Mouse (Mus musculus): ENCODE measurements around the gene Sat2. TPM values are rescaled to one million over a fixed set of nuclear protein-coding genes. Genes with fewer than 3 reads are reported as not detected.

Gene Sat2
- polyA plus RNA-seq, 1 experiment from 2014 or later, result 26.2 TPM

DNA sequence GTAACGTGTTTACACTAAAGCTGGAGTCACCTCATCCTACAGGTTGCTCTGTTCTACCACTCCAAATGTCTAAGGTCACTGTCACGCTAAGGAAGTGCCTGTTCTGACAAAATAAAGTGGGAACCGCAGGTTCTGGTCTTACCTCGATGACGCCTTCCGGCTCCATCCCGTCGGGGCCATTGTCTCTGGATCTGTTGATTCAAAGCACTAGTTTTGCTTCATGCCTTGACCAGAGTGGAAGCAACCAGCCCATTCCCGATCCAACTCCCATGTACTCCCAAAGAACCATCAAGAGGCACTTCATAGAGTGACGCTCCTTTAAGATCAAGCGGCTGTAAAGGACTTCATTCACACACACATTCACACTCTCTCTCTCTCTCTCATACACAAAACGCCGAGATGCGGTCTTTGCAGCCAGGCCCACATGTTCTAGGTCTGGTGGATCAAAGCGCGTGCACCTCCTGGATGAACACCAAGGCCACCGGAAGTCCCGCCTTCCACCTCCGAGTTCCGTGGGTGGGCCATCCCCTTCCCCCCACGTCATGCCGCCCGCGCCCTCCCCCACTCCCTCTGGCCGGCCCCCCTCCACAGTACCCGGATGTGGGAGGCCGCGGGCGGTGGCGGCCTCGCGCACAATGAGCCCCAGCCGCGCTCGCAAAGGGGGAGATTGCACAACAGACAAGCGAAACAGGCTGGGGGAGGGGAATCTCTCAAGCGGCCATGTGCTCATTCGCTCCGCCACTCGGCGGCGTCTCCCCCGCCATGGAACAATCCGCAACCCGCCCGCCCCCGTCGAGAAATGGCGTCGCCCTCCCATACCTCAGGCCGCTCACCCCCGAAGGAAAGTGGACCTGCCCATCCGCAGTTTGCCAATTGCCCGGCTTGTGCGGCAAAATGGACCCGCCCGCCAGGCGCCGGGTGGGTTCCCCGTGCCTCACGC is 49.2 kb downstream of the Sat2 start:
- no peaks in the 10 kb centered on the region for H3K27me3 ChIP-seq (replicated peaks; ENCODE audit: control insufficient read depth, insufficient read depth, low read length)
- under 1% methylated on average over 59 of the region's 61 CpGs for WGBS
- peaks cover 22% of the 10 kb centered on the region for H3K4me1 ChIP-seq (ENCODE audit: control insufficient read depth, insufficient read depth, low read depth, low read length)
- H3K27ac ChIP-seq (ENCODE audit: low read depth, low read length), result peak overlapping the region; percentile 98
- H3K4me3 ChIP-seq (ENCODE audit: low read length), result peak overlapping the region; percentile 98
- peaks cover 41% of the 10 kb centered on the region for H3K36me3 ChIP-seq (ENCODE audit: control insufficient read depth, insufficient read depth, low read length)
- ATAC-seq, result peak; percentile 77
- peak overlapping the region; percentile 97 for H3K4me2 ChIP-seq (ENCODE audit: low read length)
- no peaks in the 10 kb centered on the region for H3K9me3 ChIP-seq (ENCODE audit: control insufficient read depth, low read length)
- peak overlapping the region; percentile 98 for H3K9ac ChIP-seq (ENCODE audit: low read depth, low read length)

DNA sequence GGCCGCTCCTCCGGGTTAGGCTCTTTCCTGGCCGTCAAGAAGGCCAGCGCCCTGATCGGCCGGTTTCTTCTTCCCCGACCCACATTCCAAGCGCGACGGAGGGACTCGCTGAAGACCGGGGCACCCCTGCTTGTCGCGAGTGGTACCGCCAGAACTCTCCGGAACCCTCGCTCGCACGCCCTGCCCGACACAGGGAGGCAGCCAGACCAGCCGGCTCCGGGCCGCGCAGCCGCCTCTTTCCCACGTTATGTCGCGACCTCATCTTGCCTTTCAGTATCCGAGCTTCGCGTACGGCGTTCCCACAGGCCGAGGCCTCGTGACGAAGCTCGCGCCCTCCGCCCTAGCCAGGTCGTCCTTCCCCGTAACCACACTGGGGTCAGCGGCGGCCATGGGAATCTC is 49.9 kb downstream of the Sat2 start:
- Histone ChIP-seq H3K9me3 (ENCODE audit: control insufficient read depth, low read length) (no peaks in the 10 kb centered on the region), H3K4me3 (ENCODE audit: low read length) (peak overlapping the region; percentile 98), H3K4me1 (ENCODE audit: control insufficient read depth, insufficient read depth, low read depth, low read length) (peaks cover 22% of the 10 kb centered on the region), H3K36me3 (ENCODE audit: control insufficient read depth, insufficient read depth, low read length) (peaks cover 34% of the 10 kb centered on the region), H3K27ac (ENCODE audit: low read depth, low read length) (peak overlapping the region; percentile 98), H3K27me3 (replicated peaks; ENCODE audit: control insufficient read depth, insufficient read depth, low read length) (no peaks in the 10 kb centered on the region), H3K9ac (ENCODE audit: low read depth, low read length) (peak overlapping the region; percentile 98), H3K4me2 (ENCODE audit: low read length) (peak overlapping the region; percentile 97)
- peak; percentile 7; the same call in 1 of the 2 replicates for ATAC-seq
- WGBS, result 0% methylated on average over 35 of the region's 43 CpGs

- peak within 1 kb of the TSS; percentile 98 for H3K4me3 ChIP-seq (ENCODE audit: low read length)
- H3K9me3 ChIP-seq (ENCODE audit: control insufficient read depth, low read length), result no peaks in the 10 kb centered on the region
- peaks cover 36% of the 10 kb centered on the region for H3K36me3 ChIP-seq (ENCODE audit: control insufficient read depth, insufficient read depth, low read length)
- ATAC-seq, result peak; percentile 97
- peak within 1 kb of the TSS; percentile 98 for H3K9ac ChIP-seq (ENCODE audit: low read depth, low read length)
- H3K27me3 ChIP-seq (replicated peaks; ENCODE audit: control insufficient read depth, insufficient read depth, low read length), result no peaks in the 10 kb centered on the region
- WGBS, result under 1% methylated on average over 31 of the region's 36 CpGs
- H3K4me2 ChIP-seq (ENCODE audit: low read length), result peak within 1 kb of the TSS; percentile 97
- peaks cover 22% of the 10 kb centered on the region for H3K4me1 ChIP-seq (ENCODE audit: control insufficient read depth, insufficient read depth, low read depth, low read length)
- peak within 1 kb of the TSS; percentile 98 for H3K27ac ChIP-seq (ENCODE audit: low read depth, low read length)
Observed at GRCm38 (mm10) chr11:69672211-69672706, 50.4 kb downstream of the Sat2 start, which contains the start of gene Eif4a1. Gene Eif4a1 (minus strand): TSS chr11:69672423.

MicroRNAs within 50 kb of the gene (microRNA counts, 519-probe panel; counts per million panel counts)
- microRNA mmu-miR-1934, result not detected
- microRNA mmu-miR-467f, result 2,230 counts per million, percentile 48 among the panel's probes with 10 or more counts

Small RNAs within 50 kb of the gene (microRNA-seq; reads per million reads assigned to microRNA genes)
- gene Mir1934 (2.1 reads per million, percentile 2 among the genes with 10 or more reads in this experiment), gene Mir467f (not detected)

Other genes starting within 250 kb of the Sat2 start
- 102 and 130 TPM in 2 replicates for gene Naa38, start 226.5 kb upstream of the Sat2 start, polyA plus RNA-seq (2015; fragmentation: Nextera tagmentation; extraction: Ambion mirVana)
- 28.7 and 33.0 TPM in 2 replicates for gene Cyb5d1, start 226.4 kb upstream of the Sat2 start, polyA plus RNA-seq (2015; fragmentation: Nextera tagmentation; extraction: Ambion mirVana)
- gene Tmem88, start 223.8 kb upstream of the Sat2 start, polyA plus RNA-seq (2015; fragmentation: Nextera tagmentation; extraction: Ambion mirVana), result 8.9 and 9.2 TPM in 2 replicates
- gene Kdm6b, start 208.3 kb upstream of the Sat2 start, polyA plus RNA-seq (2015; fragmentation: Nextera tagmentation; extraction: Ambion mirVana), result 22.9 and 29.0 TPM in 2 replicates
- 3.0 and 4.0 TPM in 2 replicates for gene Dnah2, start 72.9 kb upstream of the Sat2 start, polyA plus RNA-seq (2015; fragmentation: Nextera tagmentation; extraction: Ambion mirVana)
- 104 and 132 TPM in 2 replicates for gene Efnb3, start 61.8 kb upstream of the Sat2 start, polyA plus RNA-seq (2015; fragmentation: Nextera tagmentation; extraction: Ambion mirVana)
- gene Wrap53, start 41.8 kb upstream of the Sat2 start, polyA plus RNA-seq (2015; fragmentation: Nextera tagmentation; extraction: Ambion mirVana), result 18.2 and 20.1 TPM in 2 replicates
- 47.9 and 57.9 TPM in 2 replicates for gene Trp53, start 41.7 kb upstream of the Sat2 start, polyA plus RNA-seq (2015; fragmentation: Nextera tagmentation; extraction: Ambion mirVana)
- gene Atp1b2, start 16.1 kb upstream of the Sat2 start, polyA plus RNA-seq (2015; fragmentation: Nextera tagmentation; extraction: Ambion mirVana), result 105 and 117 TPM in 2 replicates
- not detected in 2 replicates for gene Shbg, start 4.1 kb upstream of the Sat2 start, polyA plus RNA-seq (2015; fragmentation: Nextera tagmentation; extraction: Ambion mirVana)
- gene Fxr2, start 11.0 kb downstream of the Sat2 start, polyA plus RNA-seq (2015; fragmentation: Nextera tagmentation; extraction: Ambion mirVana), result 32.1 and 34.6 TPM in 2 replicates
- not detected in 2 replicates for gene Sox15, start 33.3 kb downstream of the Sat2 start, polyA plus RNA-seq (2015; fragmentation: Nextera tagmentation; extraction: Ambion mirVana)
- 104 and 112 TPM in 2 replicates for gene Mpdu1, start 40.6 kb downstream of the Sat2 start, polyA plus RNA-seq (2015; fragmentation: Nextera tagmentation; extraction: Ambion mirVana)
- gene Cd68, start 44.1 kb downstream of the Sat2 start, polyA plus RNA-seq (2015; fragmentation: Nextera tagmentation; extraction: Ambion mirVana), result 10.2 and 11.5 TPM in 2 replicates
- 382 and 471 TPM in 2 replicates for gene Eif4a1, start 50.4 kb downstream of the Sat2 start, polyA plus RNA-seq (2015; fragmentation: Nextera tagmentation; extraction: Ambion mirVana)
- 89.8 and 104 TPM in 2 replicates for gene Senp3, start 60.1 kb downstream of the Sat2 start, polyA plus RNA-seq (2015; fragmentation: Nextera tagmentation; extraction: Ambion mirVana)
- gene Tnfsf13, start 63.8 kb downstream of the Sat2 start, polyA plus RNA-seq (2015; fragmentation: Nextera tagmentation; extraction: Ambion mirVana), result 0.53 and 0.77 TPM in 2 replicates
- gene Tnfsf12, start 73.8 kb downstream of the Sat2 start, polyA plus RNA-seq (2015; fragmentation: Nextera tagmentation; extraction: Ambion mirVana), result 4.4 and 5.6 TPM in 2 replicates
- 1.6 and 2.0 TPM in 2 replicates for gene Tnfsfm13, start 74.1 kb downstream of the Sat2 start, polyA plus RNA-seq (2015; fragmentation: Nextera tagmentation; extraction: Ambion mirVana)
- 12.1 and 14.9 TPM in 2 replicates for gene Polr2a, start 136.6 kb downstream of the Sat2 start, polyA plus RNA-seq (2015; fragmentation: Nextera tagmentation; extraction: Ambion mirVana)
- 0.41 and 0.87 TPM in 2 replicates for gene Slc35g3, start 139.9 kb downstream of the Sat2 start, polyA plus RNA-seq (2015; fragmentation: Nextera tagmentation; extraction: Ambion mirVana)
- 5.8 and 6.2 TPM in 2 replicates for gene Zbtb4, start 143.9 kb downstream of the Sat2 start, polyA plus RNA-seq (2015; fragmentation: Nextera tagmentation; extraction: Ambion mirVana)
- gene Chrnb1, start 173.9 kb downstream of the Sat2 start, polyA plus RNA-seq (2015; fragmentation: Nextera tagmentation; extraction: Ambion mirVana), result 1.4 and 2.9 TPM in 2 replicates
- gene Fgf11, start 179.8 kb downstream of the Sat2 start, polyA plus RNA-seq (2015; fragmentation: Nextera tagmentation; extraction: Ambion mirVana), result 6.7 and 7.2 TPM in 2 replicates
- gene Tmem102, start 183.6 kb downstream of the Sat2 start, polyA plus RNA-seq (2015; fragmentation: Nextera tagmentation; extraction: Ambion mirVana), result 1.3 and 1.6 TPM in 2 replicates
- not detected in 2 replicates for gene Gm39566, start 193.3 kb downstream of the Sat2 start, polyA plus RNA-seq (2015; fragmentation: Nextera tagmentation; extraction: Ambion mirVana)
- not detected in 2 replicates for gene Spem2, start 196.4 kb downstream of the Sat2 start, polyA plus RNA-seq (2015; fragmentation: Nextera tagmentation; extraction: Ambion mirVana)
- gene Spem1, start 200.2 kb downstream of the Sat2 start, polyA plus RNA-seq (2015; fragmentation: Nextera tagmentation; extraction: Ambion mirVana), result 0.35 and 0.45 TPM in 2 replicates
- gene Nlgn2, start 215.8 kb downstream of the Sat2 start, polyA plus RNA-seq (2015; fragmentation: Nextera tagmentation; extraction: Ambion mirVana), result 19.1 and 22.4 TPM in 2 replicates
- 341 and 379 TPM in 2 replicates for gene Tmem256, start 216.5 kb downstream of the Sat2 start, polyA plus RNA-seq (2015; fragmentation: Nextera tagmentation; extraction: Ambion mirVana)
- gene Plscr3, start 224.4 kb downstream of the Sat2 start, polyA plus RNA-seq (2015; fragmentation: Nextera tagmentation; extraction: Ambion mirVana), result 37.3 and 48.6 TPM in 2 replicates
- 0.10 and 0.13 TPM in 2 replicates for gene Tnk1, start 236.7 kb downstream of the Sat2 start, polyA plus RNA-seq (2015; fragmentation: Nextera tagmentation; extraction: Ambion mirVana)

Measured in hindbrain, embryonic 16.5 days (tissue).